Mouse (Mus musculus) embryonic facial prominence, embryonic 10.5 days (tissue): ENCODE data around the gene Stx7. TPM values are rescaled to one million over a fixed set of nuclear protein-coding genes. Genes with fewer than 3 reads are reported as not detected.

Experiments
- DNase-seq: peaks from one replicate; pipeline ENCODE4 v3.0.0-alpha.2; 2017; ENCODE audit warnings: low spot score
- H3K27ac ChIP-seq: fragments of 300-500 bp; sonication (generic); replicated peaks from 2 replicates; pipeline ENCODE4 v1.5.1; 2016; ENCODE audit warnings: mild to moderate bottlenecking
- H3K27me3 ChIP-seq: fragments of 300-500 bp; sonication (generic); replicated peaks from 2 replicates; pipeline ENCODE4 v1.6.1; 2016; ENCODE audit warnings: low read depth, mild to moderate bottlenecking; ENCODE audit not compliant: poor library complexity, severe bottlenecking
- H3K36me3 ChIP-seq: fragments of 300-500 bp; sonication (generic); replicated peaks from 2 replicates; pipeline ENCODE4 v1.6.1; 2016; ENCODE audit warnings: mild to moderate bottlenecking, moderate library complexity
- H3K4me1 ChIP-seq: fragments of 300-500 bp; sonication (generic); 2 replicates; pipeline ENCODE4 v1.6.1; 2016
- H3K4me3 ChIP-seq: fragments of 300-500 bp; sonication (generic); 2 replicates; pipeline ENCODE4 v1.5.1; 2016; ENCODE audit warnings: mild to moderate bottlenecking, moderate library complexity
- H3K9me3 ChIP-seq: fragments of 300-500 bp; sonication (generic); 2 replicates; pipeline ENCODE4 v1.6.1; 2016; ENCODE audit warnings: mild to moderate bottlenecking
- WGBS: fragments of 180-500 bp; shearing (Covaris S2); methylation state at CpG from one replicate; pipeline ENCODE4 v1.1.7; 2016; 5-methylcytosine and 5-hydroxymethylcytosine counted together
- polyA plus RNA-seq: library from polyadenylated mRNA; unstranded; fragments of >200 nt; fragmentation: Nextera tagmentation; extraction: Ambion mirVana; gene quantifications from 2 replicates; pipeline ENCODE4 v1.2.1, GENCODE M21; 2016

Gene Stx7
- polyA plus RNA-seq, 1 experiment from 2014 or later = 55.1 TPM

- no peak for DNase-seq
- Histone ChIP-seq H3K27ac (no peak overlapping the region), H3K36me3 (no peaks in the 10 kb centered on the region), H3K4me3 (no peak overlapping the region), H3K9me3 (no peaks in the 10 kb centered on the region), H3K27me3 (peaks cover 25% of the 10 kb centered on the region), H3K4me1 (peaks cover 20% of the 10 kb centered on the region)
- WGBS = 62% methylated on average over 12 of the region's 12 CpGs
Measured at GRCm38 (mm10) chr10:24228318-24229183, 79.4 kb downstream of the Stx7 start.

- no peak for DNase-seq
- Histone ChIP-seq H3K9me3 (no peaks in the 10 kb centered on the region), H3K27ac (no peak overlapping the region), H3K4me3 (no peak overlapping the region), H3K27me3 (no peaks in the 10 kb centered on the region), H3K4me1 (peaks cover 13% of the 10 kb centered on the region; the same call in 1 of the 2 replicates), H3K36me3 (no peaks in the 10 kb centered on the region)
- WGBS = 69% methylated on average over 4 of the region's 4 CpGs
Measured at GRCm38 (mm10) chr10:24232281-24232680, 83.2 kb downstream of the Stx7 start.

- Histone ChIP-seq H3K36me3 (no peaks in the 10 kb centered on the region), H3K27ac (no peak overlapping the region), H3K4me3 (no peak overlapping the region), H3K9me3 (0 out of 2 replicates have a peak, but pooled peaks cover 5% of the 10 kb centered on the region), H3K27me3 (no peaks in the 10 kb centered on the region), H3K4me1 (0 out of 2 replicates have a peak, but pooled peaks cover 7% of the 10 kb centered on the region)
- DNase-seq = no peak
- WGBS = 82% methylated on average over 23 of the region's 23 CpGs
Measured at GRCm38 (mm10) chr10:24235426-24236283, 86.6 kb downstream of the Stx7 start.

Other genes starting within 250 kb of the Stx7 start
- gene Taar1, start 228.9 kb upstream of the Stx7 start, polyA plus RNA-seq = not detected in 2 replicates
- gene Taar2, start 210.7 kb upstream of the Stx7 start, polyA plus RNA-seq = not detected in 2 replicates
- gene Taar3, start 199.7 kb upstream of the Stx7 start, polyA plus RNA-seq = not detected in 2 replicates
- gene Taar4, start 188.8 kb upstream of the Stx7 start, polyA plus RNA-seq = not detected in 2 replicates
- gene Taar5, start 178.6 kb upstream of the Stx7 start, polyA plus RNA-seq = not detected in 2 replicates
- gene Taar6, start 163.7 kb upstream of the Stx7 start, polyA plus RNA-seq = not detected in 2 replicates
- gene Taar7a, start 155.8 kb upstream of the Stx7 start, polyA plus RNA-seq = not detected in 2 replicates
- gene Taar7b, start 149.4 kb upstream of the Stx7 start, polyA plus RNA-seq = not detected in 2 replicates
- not detected in 2 replicates for gene Taar7d, start 122.1 kb upstream of the Stx7 start, polyA plus RNA-seq
- not detected in 2 replicates for gene Taar7e, start 111.7 kb upstream of the Stx7 start, polyA plus RNA-seq
- gene Taar7f, start 99.8 kb upstream of the Stx7 start, polyA plus RNA-seq = not detected in 2 replicates
- not detected in 2 replicates for gene Taar8a, start 72.8 kb upstream of the Stx7 start, polyA plus RNA-seq
- gene Taar8b, start 57.0 kb upstream of the Stx7 start, polyA plus RNA-seq = not detected in 2 replicates
- not detected in 2 replicates for gene Taar8c, start 47.4 kb upstream of the Stx7 start, polyA plus RNA-seq
- not detected in 2 replicates for gene Taar9, start 39.8 kb upstream of the Stx7 start, polyA plus RNA-seq
- 12.8 and 15.3 TPM in 2 replicates for gene Moxd1, start 74.2 kb downstream of the Stx7 start, polyA plus RNA-seq